Mouse (Mus musculus) lung, adult 2 months (tissue): ENCODE measurements around the gene Gm11213.

Source experiments
- CTCF ChIP-seq: fragments of 200-500 bp; IDR thresholded peaks from 2 replicates; pipeline ENCODE4 v1.5.1; 2011; ENCODE audit warnings: mild to moderate bottlenecking, low read length, control low read depth; ENCODE audit not compliant: insufficient read depth
- POLR2A ChIP-seq: fragments of 200-500 bp; IDR thresholded peaks from 2 replicates; pipeline ENCODE4 v1.6.1; 2011; ENCODE audit warnings: low read depth, mild to moderate bottlenecking, control low read depth, low read length, borderline replicate concordance; ENCODE audit errors: extremely low read depth

- no peak for TF ChIP-seq CTCF
- no peak for TF ChIP-seq POLR2A
Measured at GRCm38 (mm10) chr4:63580078-63580477, 25.0 kb downstream of the Gm11213 start.
